Mouse (Mus musculus) gastrocnemius, postnatal 10 days (tissue): ENCODE data around the gene Zmym4. TPM values are rescaled to one million over a fixed set of nuclear protein-coding genes. Genes with fewer than 3 reads are reported as not detected.
"Not testable (repeated sequence)": the region's sequence is repeated elsewhere in the genome, so short reads cannot be mapped to it uniquely, and the experiment has no call there.

Experiments used
- DNase-seq: peaks from one replicate; pipeline ENCODE4 v3.0.0; 2021; ENCODE audit warnings: mixed read lengths
- long read RNA-seq, 2 experiments: library from polyadenylated mRNA; stranded (forward); transcript quantifications; one replicate each; pipeline ENCODE4 v2.0.0; 2021
- total RNA-seq, 2 experiments: library from RNA; stranded (reverse); gene quantifications; 2 replicates each; pipeline ENCODE4 v1.2.3; 2021

Gene Zmym4
- 10 to 100 TPM; 21.6 to 32.1 TPM for total RNA-seq
- long read RNA-seq, experiment 1, partial matches to known transcripts: 2 of 6 reads
- long read RNA-seq, experiment 1, other reads (novel, unspliced or antisense): 4 of 6 reads
- long read RNA-seq, experiment 2, partial matches to known transcripts: 0 of 4 reads
- long read RNA-seq, experiment 2, other reads (novel, unspliced or antisense): 4 of 4 reads

DNA sequence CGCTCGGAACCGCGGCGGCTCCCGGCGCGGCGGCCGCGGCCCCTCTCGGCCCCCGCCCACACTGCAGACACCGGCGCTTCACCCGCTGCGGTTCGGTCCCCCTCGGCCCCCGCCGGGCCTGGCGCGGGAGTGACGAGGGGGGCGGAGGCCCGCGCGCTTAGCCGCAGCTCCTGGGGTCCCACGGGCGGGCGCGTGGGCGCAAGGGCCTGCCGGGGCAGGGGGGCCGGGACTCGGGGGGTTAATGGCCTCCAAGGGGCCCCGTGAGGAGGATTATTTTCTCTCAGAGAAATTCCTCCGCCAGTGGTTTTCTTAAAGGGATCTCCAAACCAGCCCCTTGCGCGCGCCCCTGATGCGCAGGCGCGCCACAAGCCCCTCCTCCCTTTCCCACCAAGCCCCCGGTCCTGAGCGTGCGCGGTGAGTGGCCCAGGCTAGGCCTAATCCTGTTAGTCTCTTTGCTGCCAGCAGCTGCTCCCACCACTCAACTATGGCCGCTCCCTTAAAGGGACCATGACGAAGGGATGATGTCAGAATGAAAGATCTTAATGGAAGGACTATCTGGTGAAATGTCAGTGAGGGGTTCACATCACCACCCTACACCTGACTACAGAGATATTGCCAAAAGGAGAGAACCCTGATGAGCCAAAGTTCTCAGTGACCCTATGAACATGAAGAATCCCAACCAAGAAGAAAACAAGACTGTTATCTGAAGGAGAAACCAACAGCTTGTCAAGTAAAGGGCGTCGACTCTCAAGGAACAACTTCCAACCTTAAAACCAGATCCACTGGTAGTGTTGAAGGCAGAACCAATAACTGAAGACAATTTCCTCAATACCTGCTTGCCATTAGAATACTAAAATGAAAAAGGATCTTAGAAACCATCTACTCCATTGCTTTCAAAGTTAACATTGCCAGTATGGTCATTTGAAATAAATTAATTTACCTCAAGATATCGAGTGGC, at the start of gene Zmym4:
Gene Zmym4, minus strand, starts transcription at position 272 of the 958 bp plus-strand sequence.
- DNase-seq: peak; percentile 90

DNA sequence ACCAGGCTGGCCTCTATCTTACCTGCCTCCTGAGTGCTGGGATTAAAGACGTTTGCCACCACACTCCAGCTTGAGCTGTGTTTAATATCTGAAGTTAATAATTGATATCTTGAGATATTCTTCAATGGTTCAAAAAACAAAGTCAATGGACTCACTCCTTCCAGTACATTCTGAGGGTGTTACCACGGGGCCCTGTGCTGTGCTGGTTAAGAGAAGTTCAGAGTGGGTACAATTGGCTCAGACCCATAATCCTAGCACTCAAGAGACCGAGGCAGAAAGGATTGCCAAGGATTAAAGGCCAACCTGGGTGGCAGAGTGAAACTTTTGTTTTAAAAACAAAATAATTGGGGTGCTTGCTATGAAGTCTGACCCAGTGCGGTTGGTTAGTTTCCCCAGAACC, 48.4 kb upstream of the Zmym4 start:
- DNase-seq: no peak

- peak; percentile 80 for DNase-seq
Observed at GRCm38 (mm10) chr4:127015294-127015993, 47.5 kb upstream of the Zmym4 start.

DNA sequence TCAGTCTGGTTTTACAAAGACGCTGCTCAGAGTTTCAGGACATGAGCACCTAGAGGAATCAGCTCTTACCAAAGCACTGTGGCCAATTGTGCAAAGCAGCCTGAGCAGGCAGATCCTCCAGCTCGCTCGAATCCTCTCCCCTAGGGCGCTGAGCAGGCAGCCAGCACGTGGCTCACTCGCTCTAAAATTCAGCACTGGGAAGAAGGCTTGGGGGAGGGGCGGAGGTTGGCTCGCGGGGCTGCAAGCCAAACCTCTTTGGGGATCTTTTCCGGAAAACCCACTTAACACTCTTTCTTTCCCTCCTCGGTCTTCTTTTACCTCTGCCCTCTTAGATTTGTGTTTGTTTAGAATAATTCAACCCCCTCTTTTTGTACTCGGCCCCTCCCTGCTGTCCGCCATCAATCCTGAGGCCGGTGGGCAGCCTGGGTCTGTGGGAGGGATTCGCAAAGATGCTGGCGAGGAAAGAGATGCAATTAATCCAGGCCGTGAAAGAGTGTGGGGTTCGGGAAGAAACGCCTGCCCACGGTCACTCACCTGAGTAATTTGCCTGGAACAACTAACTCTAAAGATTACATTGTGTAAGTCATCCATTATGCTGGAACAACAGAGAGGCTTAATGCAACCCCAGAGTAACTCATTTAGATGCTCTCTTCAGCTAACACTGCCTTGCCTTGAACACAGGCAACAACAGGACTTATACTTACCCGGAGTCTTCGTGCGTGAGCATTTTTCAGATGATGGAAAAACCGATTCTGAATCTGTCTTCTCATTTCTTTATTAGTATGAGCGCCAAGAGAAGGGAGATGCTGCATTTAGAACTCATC, 37.4 kb upstream of the Zmym4 start:
- DNase-seq: peak; percentile 28

GRCm38 (mm10) chr4:127004384-127004783, 36.4 kb upstream of the Zmym4 start:
- DNase-seq: no peak

- no peak for DNase-seq
Observed at GRCm38 (mm10) chr4:127000601-127001105, 32.7 kb upstream of the Zmym4 start.

DNA sequence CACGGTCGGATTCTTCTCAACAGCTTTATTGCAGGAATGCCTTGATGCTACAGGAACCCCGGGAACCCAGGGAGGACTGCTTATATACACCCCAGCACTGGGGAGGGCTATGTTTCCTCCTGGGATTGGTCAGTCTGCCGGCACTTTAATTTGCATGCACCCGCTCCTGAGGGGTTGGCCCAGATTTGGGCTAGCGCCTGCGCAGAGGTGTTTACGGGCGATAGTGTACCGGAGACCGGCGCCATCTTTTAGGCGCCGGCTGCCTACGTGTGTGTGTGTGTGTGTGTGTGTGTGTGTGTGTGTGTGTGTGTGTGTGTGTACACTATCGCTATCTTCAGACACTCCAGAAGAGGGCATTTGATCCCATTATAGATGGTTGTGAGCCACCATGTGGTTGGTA, 31.4 kb upstream of the Zmym4 start:
- DNase-seq: not testable (repeated sequence)

GRCm38 (mm10) chr4:126992356-126992755, 24.4 kb upstream of the Zmym4 start:
- DNase-seq: peak; percentile 8

- no peak for DNase-seq
Observed at GRCm38 (mm10) chr4:126990553-126990952, 22.6 kb upstream of the Zmym4 start.

DNA sequence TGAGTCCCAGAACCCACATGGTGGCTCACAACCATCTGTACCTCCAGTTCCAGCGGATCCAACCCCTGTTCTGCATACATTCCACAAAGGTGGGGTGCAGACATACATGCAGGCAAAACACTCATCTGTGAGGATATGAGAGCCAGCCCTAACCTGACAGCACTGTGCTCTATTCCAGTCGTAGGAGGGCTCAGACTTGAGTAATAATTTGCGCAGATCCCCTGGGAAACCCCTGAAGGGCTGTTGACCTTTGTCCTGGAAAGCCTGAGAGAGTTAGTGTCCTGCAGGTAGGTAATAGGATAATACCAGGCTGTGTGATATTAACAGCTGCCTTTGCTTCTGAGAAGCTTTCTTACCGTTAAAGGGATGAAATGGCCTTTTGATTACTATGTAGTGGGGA, 20.6 kb upstream of the Zmym4 start:
- no peak for DNase-seq

DNA sequence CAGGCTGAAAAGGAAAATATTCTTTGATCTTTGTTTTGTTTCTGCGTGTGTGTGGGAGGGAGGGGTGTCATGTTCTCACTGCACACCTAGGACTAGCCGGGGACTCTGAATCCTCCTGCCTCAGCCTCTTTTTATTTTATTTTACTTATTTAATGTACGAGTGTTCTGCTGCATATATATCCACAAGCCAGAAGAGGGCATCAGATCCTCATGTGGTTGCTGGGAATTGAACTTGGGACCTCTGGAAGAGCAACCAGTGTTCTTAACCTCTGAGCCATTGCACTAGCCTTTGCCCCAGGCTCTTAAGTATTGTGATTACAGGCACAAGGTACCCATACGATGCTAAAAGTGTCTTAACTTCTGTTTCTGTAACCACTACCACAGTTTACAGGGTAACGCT, 18.8 kb upstream of the Zmym4 start:
- DNase-seq: no peak

GRCm38 (mm10) chr4:126983736-126984525, 16.0 kb upstream of the Zmym4 start:
- DNase-seq: not testable (repeated sequence)

DNA sequence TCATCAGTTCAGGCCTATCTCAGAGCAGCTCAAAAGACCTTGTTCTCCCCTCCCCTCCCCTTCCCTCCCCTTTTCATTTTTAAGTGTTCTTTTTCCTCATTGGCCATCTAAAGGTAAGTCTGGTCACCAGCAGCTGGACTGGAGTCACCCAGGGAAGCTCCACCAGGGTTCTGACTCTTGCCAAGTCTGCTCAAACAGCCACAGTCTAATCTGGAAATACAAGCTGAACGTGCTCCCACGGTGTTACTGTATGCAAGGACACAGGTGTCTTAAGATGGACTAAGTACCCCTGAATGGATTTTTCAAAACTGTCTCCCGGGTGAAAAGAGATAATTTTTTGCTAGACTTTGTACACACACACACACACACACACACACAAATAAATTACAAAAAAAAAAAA, 15.4 kb upstream of the Zmym4 start:
- no peak for DNase-seq

DNA sequence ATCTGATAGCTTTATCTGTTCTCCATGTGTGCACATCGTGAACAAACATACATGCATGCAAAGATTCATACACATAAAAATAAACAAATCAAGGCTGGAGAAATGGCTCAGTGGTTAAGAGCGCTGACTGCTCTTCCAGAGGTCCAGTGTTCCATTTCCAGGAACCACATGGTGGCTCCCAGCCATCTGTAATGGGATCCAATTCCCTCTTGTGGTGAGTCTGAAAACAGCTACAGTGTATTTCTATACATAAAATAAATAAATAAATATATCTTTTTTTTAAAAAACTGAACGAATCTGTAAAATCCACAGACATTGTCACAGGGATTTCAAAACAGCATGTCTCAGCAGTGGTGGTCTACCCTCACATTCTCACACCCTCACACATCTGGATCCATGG, 10.8 kb upstream of the Zmym4 start:
- no peak for DNase-seq

- DNase-seq: peak; percentile 47
Observed at GRCm38 (mm10) chr4:126977467-126977866, 9.5 kb upstream of the Zmym4 start.

DNA sequence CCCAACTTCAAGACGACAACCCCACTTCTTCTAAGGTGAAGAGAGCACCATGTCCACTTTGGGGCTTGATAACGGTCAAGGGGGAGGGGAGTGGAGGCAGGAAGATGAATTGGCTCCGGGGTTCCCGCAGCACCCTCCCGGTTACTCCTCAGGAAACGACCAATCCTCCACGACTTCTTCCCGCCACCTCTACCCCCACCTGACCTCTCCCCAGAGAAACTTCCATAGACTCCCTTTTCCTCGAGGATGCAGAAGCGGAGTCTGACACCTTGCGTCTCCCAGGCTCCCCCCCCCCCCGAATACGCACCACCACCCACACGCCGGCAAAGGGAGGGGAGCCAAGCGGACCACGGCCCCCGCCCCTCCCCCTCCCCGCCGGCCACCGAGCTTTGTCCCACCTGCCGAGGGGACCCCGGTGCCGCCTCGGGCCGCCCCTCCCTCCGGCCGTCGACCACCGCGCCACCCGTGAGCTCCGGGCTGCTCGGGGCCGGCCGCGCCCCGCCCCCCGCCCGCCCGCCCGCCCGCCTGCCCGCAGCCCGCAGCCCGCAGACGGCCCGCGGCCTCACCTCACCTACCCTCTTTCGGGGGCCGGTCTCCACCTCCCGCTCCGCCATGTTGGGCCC, 583 bp downstream of the Zmym4 start:
- DNase-seq: peak; percentile 18

GRCm38 (mm10) chr4:126958682-126959081, 9.3 kb downstream of the Zmym4 start:
- DNase-seq: no peak

DNA sequence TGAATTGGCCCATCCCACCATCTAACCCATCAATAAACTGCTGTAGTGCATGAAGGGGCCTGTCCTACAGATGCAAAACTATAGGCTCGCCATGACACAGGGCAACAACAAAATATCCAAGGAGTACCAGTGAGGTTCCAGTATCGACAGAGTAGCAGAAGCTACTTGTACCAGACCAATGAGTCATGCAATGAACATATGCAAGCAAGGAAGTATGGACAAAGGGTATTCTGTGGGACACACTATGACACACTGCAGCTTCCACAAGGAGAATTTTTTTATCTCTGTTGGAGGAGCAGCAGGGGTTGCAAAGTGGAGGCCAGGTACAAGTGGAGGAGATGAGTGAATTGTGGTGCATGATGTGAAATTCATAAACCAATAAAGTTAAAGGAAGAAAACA, 9.7 kb downstream of the Zmym4 start:
- DNase-seq: no peak

GRCm38 (mm10) chr4:126957434-126957833, 10.5 kb downstream of the Zmym4 start:
- no peak for DNase-seq

DNA sequence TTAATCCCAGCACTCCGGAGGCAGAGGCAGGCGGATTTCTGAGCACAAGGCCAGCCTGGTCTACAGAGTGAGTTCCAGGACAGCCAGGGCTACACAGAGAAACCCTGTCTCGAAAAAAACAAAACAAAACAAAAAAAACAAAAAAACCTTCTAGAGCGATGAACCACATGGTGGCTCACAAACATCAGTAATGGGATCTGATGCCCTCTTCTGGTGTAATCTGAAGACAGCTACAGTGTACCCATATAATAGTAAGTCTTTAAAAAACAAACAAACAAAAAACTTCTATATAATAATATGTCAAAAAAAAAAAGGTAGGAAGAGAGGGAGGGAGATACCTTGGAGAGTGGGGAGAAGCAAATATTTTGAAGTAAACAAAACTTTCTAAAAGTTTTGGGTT, 17.1 kb downstream of the Zmym4 start:
- DNase-seq: not testable (repeated sequence)
